Mouse (Mus musculus): ENCODE results near the gene Lrrc2. TPM values are rescaled to one million over a fixed set of nuclear protein-coding genes. Genes with fewer than 3 reads are reported as not detected.

Lrrc2 gene
- polyA plus RNA-seq, 1 experiment from 2014 or later: 0.06 TPM

DNA sequence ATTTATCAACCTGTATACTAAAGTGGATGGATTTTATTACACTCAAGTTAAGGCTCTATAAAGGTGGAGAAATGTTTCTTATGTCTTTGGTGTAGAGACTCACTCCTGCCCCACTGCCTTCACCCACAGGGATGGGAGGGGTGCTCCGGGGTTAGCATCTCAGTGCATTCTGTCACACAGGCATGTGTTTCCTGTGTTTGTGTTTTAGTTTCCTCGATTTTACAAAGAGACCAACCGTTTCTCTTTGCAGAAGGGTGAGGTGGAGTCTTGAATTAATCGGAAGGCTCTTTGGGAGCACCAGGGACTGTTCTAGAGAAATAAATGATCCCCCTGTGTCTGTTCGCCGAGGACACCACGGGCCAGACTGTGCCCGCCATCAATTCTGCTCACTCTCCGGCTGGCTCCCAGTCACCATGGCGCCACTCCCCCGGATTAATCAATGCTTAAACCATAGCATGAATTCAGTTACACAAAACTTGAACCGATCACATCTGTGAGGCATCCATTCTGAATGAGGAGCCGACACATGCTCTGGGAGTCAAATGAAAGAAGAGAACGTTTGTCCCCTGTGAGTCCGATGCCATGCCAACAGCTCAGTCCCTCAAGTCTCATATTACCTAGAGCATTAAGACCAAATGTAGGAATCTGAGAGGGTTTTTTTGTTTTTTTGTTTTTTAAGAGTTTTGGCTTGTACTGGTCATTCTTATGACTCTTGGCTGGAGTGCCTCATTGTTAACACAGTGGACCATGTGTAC is 30.5 kb upstream of the Lrrc2 start:
- Histone ChIP-seq H3K4me1 (ENCODE audit: control insufficient read depth, insufficient read depth, low read length) (no peaks in the 10 kb centered on the region), H3K9ac (ENCODE audit: low read depth, low read length) (no peak overlapping the region), H3K4me2 (ENCODE audit: low read depth, low read length) (no peak overlapping the region), H3K27me3 (replicated peaks; ENCODE audit: control insufficient read depth, insufficient read depth, low read length) (no peaks in the 10 kb centered on the region), H3K27ac (ENCODE audit: low read length) (no peak overlapping the region), H3K9me3 (ENCODE audit: control insufficient read depth, low read length) (no peaks in the 10 kb centered on the region), H3K4me3 (ENCODE audit: low read length) (no peak overlapping the region), H3K36me3 (ENCODE audit: control insufficient read depth, insufficient read depth, low read length) (no peaks in the 10 kb centered on the region)
- 55% methylated on average over 15 of the region's 15 CpGs for WGBS
- ATAC-seq: no peak

DNA sequence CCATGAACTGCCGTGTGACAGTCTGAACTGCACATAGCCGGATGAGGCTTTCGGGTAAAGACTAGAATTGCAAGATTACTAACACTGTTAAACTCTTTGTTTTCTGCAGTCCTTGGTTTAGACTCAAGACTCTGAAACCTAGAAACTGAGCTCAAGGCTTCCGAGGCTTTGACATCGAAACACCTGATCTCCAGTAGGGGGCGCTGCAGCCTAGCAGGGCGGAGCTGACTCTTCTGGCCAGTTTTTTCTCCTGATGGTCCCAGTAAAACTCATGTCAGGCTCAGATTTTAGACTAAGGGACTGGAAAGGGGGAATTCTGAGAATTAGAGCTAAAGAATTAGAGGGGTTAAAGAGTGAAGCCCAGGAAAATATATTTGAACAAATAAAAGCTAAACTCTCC is 28.6 kb upstream of the Lrrc2 start:
- Histone ChIP-seq H3K4me2 (ENCODE audit: low read depth, low read length) (no peak overlapping the region), H3K27me3 (replicated peaks; ENCODE audit: control insufficient read depth, insufficient read depth, low read length) (no peaks in the 10 kb centered on the region), H3K36me3 (ENCODE audit: control insufficient read depth, insufficient read depth, low read length) (no peaks in the 10 kb centered on the region), H3K4me3 (ENCODE audit: low read length) (no peak overlapping the region), H3K27ac (ENCODE audit: low read length) (no peak overlapping the region), H3K4me1 (ENCODE audit: control insufficient read depth, insufficient read depth, low read length) (no peaks in the 10 kb centered on the region), H3K9ac (ENCODE audit: low read depth, low read length) (no peak overlapping the region), H3K9me3 (ENCODE audit: control insufficient read depth, low read length) (no peaks in the 10 kb centered on the region)
- 12% methylated on average over 7 of the region's 7 CpGs for WGBS
- ATAC-seq: no peak

DNA sequence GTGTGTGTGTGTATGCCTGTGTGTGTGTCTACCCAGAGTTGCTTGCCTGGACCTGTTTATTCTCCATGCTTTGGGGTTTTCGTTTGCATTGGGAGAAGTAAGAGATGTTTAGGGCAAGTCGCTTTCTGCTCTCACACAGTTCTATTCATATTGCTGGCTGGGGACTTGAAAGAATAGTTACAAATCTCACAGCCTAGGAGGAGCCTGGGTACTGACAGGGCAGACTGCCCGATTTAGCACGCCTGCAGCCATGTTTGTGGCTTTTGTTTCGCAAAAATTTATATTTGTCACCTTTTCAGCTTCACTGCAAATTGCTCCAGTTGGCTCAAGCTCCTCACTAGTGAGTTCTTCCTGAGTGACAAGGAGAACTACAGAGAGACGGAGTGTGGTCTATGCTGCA is 19.8 kb upstream of the Lrrc2 start:
- H3K9ac ChIP-seq (ENCODE audit: low read depth, low read length): no peak overlapping the region
- no peaks in the 10 kb centered on the region for H3K4me1 ChIP-seq (ENCODE audit: control insufficient read depth, insufficient read depth, low read length)
- no peaks in the 10 kb centered on the region for H3K27me3 ChIP-seq (replicated peaks; ENCODE audit: control insufficient read depth, insufficient read depth, low read length)
- ATAC-seq: no peak
- H3K4me2 ChIP-seq (ENCODE audit: low read depth, low read length): no peak overlapping the region
- H3K9me3 ChIP-seq (ENCODE audit: control insufficient read depth, low read length): no peaks in the 10 kb centered on the region
- 70% methylated on average over 6 of the region's 6 CpGs for WGBS
- no peak overlapping the region for H3K27ac ChIP-seq (ENCODE audit: low read length)
- H3K4me3 ChIP-seq (ENCODE audit: low read length): no peak overlapping the region
- H3K36me3 ChIP-seq (ENCODE audit: control insufficient read depth, insufficient read depth, low read length): no peaks in the 10 kb centered on the region

DNA sequence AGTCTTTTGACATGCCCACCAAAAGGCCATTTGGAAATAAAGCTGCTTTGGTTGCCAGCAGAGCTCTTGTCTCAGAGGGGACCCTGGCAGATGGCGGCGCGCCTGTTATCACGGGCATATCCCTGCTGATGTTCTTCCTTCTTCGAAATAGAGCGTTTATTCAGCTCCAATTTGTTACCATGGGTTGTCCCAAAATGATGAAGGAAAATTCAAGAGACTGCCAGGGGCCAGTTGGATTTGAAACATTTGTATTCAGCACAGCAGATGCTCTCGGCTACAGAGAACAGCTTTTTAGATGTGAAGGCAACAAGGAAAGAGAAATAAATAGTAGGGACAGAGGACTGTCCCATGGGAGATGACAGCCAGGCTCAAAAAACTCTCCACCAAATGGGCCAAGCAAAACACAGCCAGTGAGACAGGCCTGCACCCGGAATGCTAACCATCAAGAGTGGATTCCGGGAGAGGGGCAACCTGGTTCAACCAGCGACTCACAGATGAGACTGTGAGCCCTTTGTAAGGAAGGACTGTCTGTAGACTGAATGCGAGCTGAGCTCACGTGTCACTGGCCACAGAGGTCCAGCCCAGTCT is 17.4 kb upstream of the Lrrc2 start:
- Histone ChIP-seq H3K36me3 (ENCODE audit: control insufficient read depth, insufficient read depth, low read length) (no peaks in the 10 kb centered on the region), H3K4me3 (ENCODE audit: low read length) (no peak overlapping the region), H3K27me3 (replicated peaks; ENCODE audit: control insufficient read depth, insufficient read depth, low read length) (no peaks in the 10 kb centered on the region), H3K9ac (ENCODE audit: low read depth, low read length) (no peak overlapping the region), H3K9me3 (ENCODE audit: control insufficient read depth, low read length) (no peaks in the 10 kb centered on the region), H3K27ac (ENCODE audit: low read length) (no peak overlapping the region), H3K4me1 (ENCODE audit: control insufficient read depth, insufficient read depth, low read length) (no peaks in the 10 kb centered on the region), H3K4me2 (ENCODE audit: low read depth, low read length) (no peak overlapping the region)
- no peak for ATAC-seq
- WGBS: 78% methylated on average over 12 of the region's 12 CpGs

DNA sequence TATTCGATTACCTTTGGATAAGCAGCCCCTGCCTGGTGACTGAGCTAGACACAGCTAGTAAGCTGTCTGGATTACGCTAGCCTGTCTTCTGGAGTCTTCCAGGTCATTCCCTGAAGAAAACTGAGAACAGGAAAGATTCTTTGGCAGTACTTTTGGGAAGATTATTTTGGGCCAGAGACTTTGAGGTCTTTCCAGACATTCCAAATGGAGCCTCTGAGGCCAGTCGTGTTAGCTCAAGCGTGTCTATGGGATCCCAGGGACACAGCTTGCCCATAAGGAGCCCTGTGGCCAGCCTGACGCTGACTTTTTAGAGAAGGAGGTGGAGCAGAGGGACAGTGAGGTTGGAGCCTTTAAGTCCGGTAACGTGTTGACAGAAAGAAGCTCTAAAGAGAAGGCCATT is 15.4 kb upstream of the Lrrc2 start:
- 80% methylated on average over 7 of the region's 7 CpGs for WGBS
- ATAC-seq: no peak
- no peak overlapping the region for H3K4me2 ChIP-seq (ENCODE audit: low read depth, low read length)
- no peaks in the 10 kb centered on the region for H3K4me1 ChIP-seq (ENCODE audit: control insufficient read depth, insufficient read depth, low read length)
- no peaks in the 10 kb centered on the region for H3K36me3 ChIP-seq (ENCODE audit: control insufficient read depth, insufficient read depth, low read length)
- H3K27me3 ChIP-seq (replicated peaks; ENCODE audit: control insufficient read depth, insufficient read depth, low read length): no peaks in the 10 kb centered on the region
- H3K4me3 ChIP-seq (ENCODE audit: low read length): no peak overlapping the region
- no peak overlapping the region for H3K27ac ChIP-seq (ENCODE audit: low read length)
- no peak overlapping the region for H3K9ac ChIP-seq (ENCODE audit: low read depth, low read length)
- H3K9me3 ChIP-seq (ENCODE audit: control insufficient read depth, low read length): no peaks in the 10 kb centered on the region

DNA sequence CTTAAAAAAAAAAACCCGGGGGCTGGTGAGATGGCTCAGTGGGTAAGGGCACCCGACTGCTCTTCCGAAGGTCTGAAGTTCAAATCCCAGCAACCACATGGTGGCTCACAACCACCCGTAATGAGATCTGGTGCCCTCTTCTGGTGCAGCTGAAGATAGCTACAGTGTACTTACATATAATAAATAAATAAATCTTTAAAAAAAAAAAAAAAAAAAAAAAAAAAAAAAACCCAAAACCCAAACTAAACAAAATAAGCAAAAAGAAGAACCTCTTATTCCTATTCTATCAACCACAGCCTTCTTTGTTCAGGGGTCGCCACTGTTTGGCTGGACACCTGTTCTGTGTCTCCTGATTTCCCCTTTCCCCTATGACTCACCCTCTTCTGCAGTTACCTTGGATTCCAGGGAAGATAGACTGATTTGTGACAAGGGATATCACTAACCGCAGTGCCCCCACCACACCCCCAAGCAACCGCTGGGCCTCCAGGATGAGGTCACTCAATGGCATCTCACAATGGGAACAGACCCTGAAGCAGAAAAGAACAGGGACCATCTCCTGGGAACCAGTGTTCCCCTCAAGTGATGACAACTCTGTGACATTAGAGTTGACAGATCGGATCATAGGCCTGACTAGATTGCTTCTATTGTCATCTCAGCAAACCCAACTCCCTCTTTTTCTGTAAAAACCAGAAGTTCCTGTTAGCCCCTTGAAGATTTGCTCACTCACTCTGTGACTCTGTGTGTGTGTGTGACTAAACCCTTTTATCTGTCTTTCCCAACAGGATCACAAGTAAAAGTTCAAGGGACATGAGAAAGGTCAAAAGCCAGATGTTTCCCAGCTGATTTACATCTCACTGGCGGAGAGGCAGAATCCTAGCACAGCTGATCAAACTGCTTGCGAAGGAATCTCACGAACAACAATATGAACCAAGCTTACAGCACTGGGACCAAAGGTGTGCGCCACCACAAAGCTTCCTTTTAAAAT is 13.5 kb upstream of the Lrrc2 start:
- H3K4me2 ChIP-seq (ENCODE audit: low read depth, low read length): no peak overlapping the region
- H3K9ac ChIP-seq (ENCODE audit: low read depth, low read length): no peak overlapping the region
- no peak for ATAC-seq
- H3K27ac ChIP-seq (ENCODE audit: low read length): no peak overlapping the region
- no peaks in the 10 kb centered on the region for H3K27me3 ChIP-seq (replicated peaks; ENCODE audit: control insufficient read depth, insufficient read depth, low read length)
- 71% methylated on average over 12 of the region's 12 CpGs for WGBS
- no peaks in the 10 kb centered on the region for H3K36me3 ChIP-seq (ENCODE audit: control insufficient read depth, insufficient read depth, low read length)
- H3K4me1 ChIP-seq (ENCODE audit: control insufficient read depth, insufficient read depth, low read length): no peaks in the 10 kb centered on the region
- no peaks in the 10 kb centered on the region for H3K9me3 ChIP-seq (ENCODE audit: control insufficient read depth, low read length)
- H3K4me3 ChIP-seq (ENCODE audit: low read length): no peak overlapping the region

DNA sequence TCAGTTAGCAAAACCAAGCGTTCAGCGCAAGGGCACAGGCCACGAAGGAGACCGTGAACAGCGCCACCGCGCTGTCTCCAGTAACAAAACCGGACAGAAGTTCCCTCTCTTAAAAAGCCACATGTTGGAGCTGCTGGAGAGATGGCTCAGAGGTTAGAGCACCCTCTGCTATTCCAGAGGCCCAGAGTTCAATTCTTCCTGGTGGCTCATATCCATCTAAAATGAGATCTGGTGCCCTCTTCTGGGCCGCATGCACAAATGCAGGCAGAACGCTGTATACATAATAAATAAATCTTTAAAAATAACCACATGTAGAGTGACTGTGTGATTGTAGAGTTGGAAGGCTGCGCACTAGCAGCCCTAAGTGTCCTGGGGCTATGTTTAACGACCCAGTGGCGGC is 7.1 kb upstream of the Lrrc2 start:
- Histone ChIP-seq H3K4me3 (ENCODE audit: low read length) (no peak overlapping the region), H3K9ac (ENCODE audit: low read depth, low read length) (no peak overlapping the region), H3K4me1 (ENCODE audit: control insufficient read depth, insufficient read depth, low read length) (no peaks in the 10 kb centered on the region; the same call in 1 of the 2 replicates), H3K4me2 (ENCODE audit: low read depth, low read length) (no peak overlapping the region), H3K9me3 (ENCODE audit: control insufficient read depth, low read length) (no peaks in the 10 kb centered on the region), H3K27me3 (replicated peaks; ENCODE audit: control insufficient read depth, insufficient read depth, low read length) (peaks cover 24% of the 10 kb centered on the region), H3K27ac (ENCODE audit: low read length) (no peak overlapping the region), H3K36me3 (ENCODE audit: control insufficient read depth, insufficient read depth, low read length) (no peaks in the 10 kb centered on the region)
- WGBS: 32% methylated on average over 13 of the region's 13 CpGs
- ATAC-seq: no peak

DNA sequence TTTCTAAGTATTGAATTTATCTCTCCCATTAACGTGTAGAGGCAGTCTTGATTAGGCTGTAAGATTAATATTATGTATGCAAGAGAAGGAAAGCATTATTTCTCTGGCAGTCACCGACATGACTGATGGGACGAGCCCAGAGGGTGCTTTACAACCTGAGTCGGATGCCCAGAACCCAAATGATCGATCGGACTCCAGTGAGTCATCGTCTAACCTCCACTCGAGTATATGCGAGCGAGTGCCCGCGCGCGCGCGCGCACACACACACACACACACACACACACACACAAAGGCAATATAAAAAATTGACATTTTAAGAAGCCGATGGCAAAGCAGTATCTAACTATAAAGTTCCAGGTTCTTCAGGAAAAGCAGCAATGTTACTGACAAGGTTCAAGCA is 6.0 kb upstream of the Lrrc2 start:
- Histone ChIP-seq H3K9me3 (ENCODE audit: control insufficient read depth, low read length) (no peaks in the 10 kb centered on the region), H3K4me2 (ENCODE audit: low read depth, low read length) (no peak overlapping the region), H3K27me3 (replicated peaks; ENCODE audit: control insufficient read depth, insufficient read depth, low read length) (peaks cover 24% of the 10 kb centered on the region), H3K27ac (ENCODE audit: low read length) (no peak overlapping the region), H3K9ac (ENCODE audit: low read depth, low read length) (no peak overlapping the region), H3K36me3 (ENCODE audit: control insufficient read depth, insufficient read depth, low read length) (no peaks in the 10 kb centered on the region), H3K4me1 (ENCODE audit: control insufficient read depth, insufficient read depth, low read length) (no peaks in the 10 kb centered on the region; the same call in 1 of the 2 replicates), H3K4me3 (ENCODE audit: low read length) (no peak overlapping the region; the same call in 1 of the 2 replicates)
- WGBS: 7% methylated on average over 18 of the region's 18 CpGs
- ATAC-seq: no peak

DNA sequence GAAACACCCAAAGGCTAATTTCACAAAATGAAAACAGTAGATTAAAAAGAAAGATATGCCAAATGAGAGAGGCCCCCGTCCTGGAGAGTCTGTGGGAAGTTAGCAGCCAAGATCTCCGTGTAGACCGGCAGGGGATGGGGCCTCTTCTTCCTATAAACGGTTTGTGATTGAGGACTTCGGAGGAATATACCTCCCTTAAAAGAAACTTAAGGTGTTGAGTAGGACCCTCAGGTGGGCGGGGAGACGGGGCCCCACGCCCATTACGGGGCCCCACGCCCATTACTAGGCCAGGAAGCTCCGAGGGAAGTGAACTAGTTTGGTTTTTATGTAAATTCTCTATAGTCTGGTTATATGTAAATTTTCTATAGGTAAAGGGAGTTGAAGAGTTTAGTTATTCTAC is 5.4 kb upstream of the Lrrc2 start, which contains the start of gene Tdgf1:
Gene Tdgf1, minus strand, starts transcription at position 233 of the 400 bp plus-strand sequence.
- H3K4me3 ChIP-seq (ENCODE audit: low read length): no peak within 1 kb of the TSS; the same call in 1 of the 2 replicates
- 21% methylated on average over 11 of the region's 11 CpGs for WGBS
- H3K4me2 ChIP-seq (ENCODE audit: low read depth, low read length): no peak within 1 kb of the TSS
- ATAC-seq: no peak
- H3K27me3 ChIP-seq (replicated peaks; ENCODE audit: control insufficient read depth, insufficient read depth, low read length): peaks cover 24% of the 10 kb centered on the region
- H3K36me3 ChIP-seq (ENCODE audit: control insufficient read depth, insufficient read depth, low read length): no peaks in the 10 kb centered on the region
- no peak within 1 kb of the TSS for H3K9ac ChIP-seq (ENCODE audit: low read depth, low read length)
- H3K9me3 ChIP-seq (ENCODE audit: control insufficient read depth, low read length): no peaks in the 10 kb centered on the region
- H3K4me1 ChIP-seq (ENCODE audit: control insufficient read depth, insufficient read depth, low read length): no peaks in the 10 kb centered on the region; the same call in 1 of the 2 replicates
- no peak within 1 kb of the TSS for H3K27ac ChIP-seq (ENCODE audit: low read length)
